Mouse (Mus musculus) cerebral cortex, adult 2 months (tissue): ENCODE data around the gene Mrpl28.

Source experiments
- WGBS: fragments of 180-500 bp; shearing (Covaris S2); methylation state at CpG from one replicate; pipeline ENCODE4 v1.1.7; 2018; 5-methylcytosine and 5-hydroxymethylcytosine counted together

Gene Mrpl28

GRCm38 (mm10) chr17:26175248-26175647 lies 51.9 kb downstream of the Mrpl28 start:
- 95% methylated on average over 2 of the region's 2 CpGs for WGBS
